Mouse (Mus musculus): ENCODE measurements around the gene Rab5a. TPM values are rescaled to one million over a fixed set of nuclear protein-coding genes. Genes with fewer than 3 reads are reported as not detected.

Gene Rab5a
- polyA plus RNA-seq, 1 experiment = 3.4 TPM

- H3K36me3 ChIP-seq (ENCODE audit: control insufficient read depth, insufficient read depth, low read length) = no peaks in the 10 kb centered on the region
These were observed 10.3 kb upstream of the Rab5a start for GRCm38 (mm10) chr17:53468697-53469096.

GRCm38 (mm10) chr17:53478066-53478857 lies 772 bp upstream of the Rab5a start:
- Histone ChIP-seq H3K27me3 (ENCODE audit: control insufficient read depth, insufficient read depth, low read length) (no peaks in the 10 kb centered on the region), H3K27ac (ENCODE audit: insufficient read depth, low read length) (peak overlapping the region; percentile 95), H3K36me3 (ENCODE audit: control insufficient read depth, insufficient read depth, low read length) (no peaks in the 10 kb centered on the region), H3K4me1 (ENCODE audit: control insufficient read depth, insufficient read depth, insufficient read length) (peaks cover 6% of the 10 kb centered on the region), H3K4me3 (ENCODE audit: extremely low read depth, insufficient read depth, insufficient read length) (peak overlapping the region; percentile 74)
- WGBS = 16% methylated on average over 15 of the region's 15 CpGs
- no peak for DNase-seq (ENCODE audit: low read depth in 1 of 2, low spot score in 2 of 2)
- TF ChIP-seq POLR2A (IDR thresholded peaks at IDR 0.05; ENCODE audit: low read depth, low read length) (no peak), CTCF (IDR thresholded peaks at IDR 0.05; ENCODE audit: extremely low read depth, insufficient read depth, insufficient read length, insufficient replicate concordance) (no peak)

More at GRCm38 (mm10) chr17:53468697-53469096, 10.3 kb upstream of the Rab5a start:
- no peak for DNase-seq (ENCODE audit: low read depth in 1 of 2, low spot score in 2 of 2)
- no peak for TF ChIP-seq POLR2A (IDR thresholded peaks at IDR 0.05; ENCODE audit: low read depth, low read length)
- no peak for TF ChIP-seq CTCF (IDR thresholded peaks at IDR 0.05; ENCODE audit: extremely low read depth, insufficient read depth, insufficient read length, insufficient replicate concordance)
- Histone ChIP-seq H3K27me3 (ENCODE audit: control insufficient read depth, insufficient read depth, low read length) (no peaks in the 10 kb centered on the region; the same call in 1 of the 2 replicates), H3K27ac (ENCODE audit: insufficient read depth, low read length) (no peak overlapping the region), H3K4me3 (ENCODE audit: extremely low read depth, insufficient read depth, insufficient read length) (no peak overlapping the region), H3K4me1 (ENCODE audit: control insufficient read depth, insufficient read depth, insufficient read length) (no peaks in the 10 kb centered on the region)

- WGBS = 1% methylated on average over 29 of the region's 33 CpGs
- Histone ChIP-seq H3K4me1 (ENCODE audit: control insufficient read depth, insufficient read depth, insufficient read length) (peaks cover 6% of the 10 kb centered on the region), H3K36me3 (ENCODE audit: control insufficient read depth, insufficient read depth, low read length) (peaks cover 2% of the 10 kb centered on the region; the same call in 1 of the 2 replicates), H3K27ac (ENCODE audit: insufficient read depth, low read length) (peak overlapping the region; percentile 93), H3K27me3 (ENCODE audit: control insufficient read depth, insufficient read depth, low read length) (no peaks in the 10 kb centered on the region), H3K4me3 (ENCODE audit: extremely low read depth, insufficient read depth, insufficient read length) (peak overlapping the region; percentile 74)
- DNase-seq (ENCODE audit: low read depth in 1 of 2, low spot score in 2 of 2) = peak in 1 of 2 experiments; percentile 35
- TF ChIP-seq CTCF (IDR thresholded peaks at IDR 0.05; ENCODE audit: extremely low read depth, insufficient read depth, insufficient read length, insufficient replicate concordance) (no peak), POLR2A (IDR thresholded peaks at IDR 0.05; ENCODE audit: low read depth, low read length) (no peak)
These were observed 589 bp downstream of the Rab5a start for GRCm38 (mm10) chr17:53479604-53480041.

- Histone ChIP-seq H3K36me3 (ENCODE audit: control insufficient read depth, insufficient read depth, low read length) (peaks cover 4% of the 10 kb centered on the region; the same call in 1 of the 2 replicates), H3K27me3 (ENCODE audit: control insufficient read depth, insufficient read depth, low read length) (no peaks in the 10 kb centered on the region), H3K4me3 (ENCODE audit: extremely low read depth, insufficient read depth, insufficient read length) (no peak overlapping the region), H3K4me1 (ENCODE audit: control insufficient read depth, insufficient read depth, insufficient read length) (peaks cover 6% of the 10 kb centered on the region), H3K27ac (ENCODE audit: insufficient read depth, low read length) (no peak overlapping the region)
- 54% methylated on average over 7 of the region's 7 CpGs for WGBS
- TF ChIP-seq CTCF (IDR thresholded peaks at IDR 0.05; ENCODE audit: extremely low read depth, insufficient read depth, insufficient read length, insufficient replicate concordance) = no peak
- TF ChIP-seq POLR2A (IDR thresholded peaks at IDR 0.05; ENCODE audit: low read depth, low read length) = no peak
- DNase-seq (ENCODE audit: low read depth in 1 of 2, low spot score in 2 of 2) = no peak
These were observed 1.4 kb downstream of the Rab5a start for GRCm38 (mm10) chr17:53480433-53480832.

GRCm38 (mm10) chr17:53488291-53489006 lies 9.4 kb downstream of the Rab5a start:
- H3K27ac ChIP-seq (ENCODE audit: insufficient read depth, low read length) = no peak overlapping the region
- TF ChIP-seq POLR2A (IDR thresholded peaks at IDR 0.05; ENCODE audit: low read depth, low read length) = no peak

GRCm38 (mm10) chr17:53489007-53489378 lies 10.0 kb downstream of the Rab5a start:
- 92% methylated on average over 1 of the region's 1 CpGs for WGBS
- no peak for DNase-seq (ENCODE audit: low read depth in 1 of 2, low spot score in 2 of 2)
- Histone ChIP-seq H3K4me3 (ENCODE audit: extremely low read depth, insufficient read depth, insufficient read length) (no peak overlapping the region), H3K4me1 (ENCODE audit: control insufficient read depth, insufficient read depth, insufficient read length) (no peaks in the 10 kb centered on the region; the same call in 1 of the 2 replicates), H3K27ac (ENCODE audit: insufficient read depth, low read length) (no peak overlapping the region), H3K27me3 (ENCODE audit: control insufficient read depth, insufficient read depth, low read length) (no peaks in the 10 kb centered on the region), H3K36me3 (ENCODE audit: control insufficient read depth, insufficient read depth, low read length) (peaks cover 11% of the 10 kb centered on the region; the same call in 1 of the 2 replicates)
- TF ChIP-seq POLR2A (IDR thresholded peaks at IDR 0.05; ENCODE audit: low read depth, low read length) (no peak), CTCF (IDR thresholded peaks at IDR 0.05; ENCODE audit: extremely low read depth, insufficient read depth, insufficient read length, insufficient replicate concordance) (no peak)

More at GRCm38 (mm10) chr17:53488291-53489006, 9.4 kb downstream of the Rab5a start:
- no peak for DNase-seq (ENCODE audit: low read depth in 1 of 2, low spot score in 2 of 2)
- no peak overlapping the region for H3K4me3 ChIP-seq (ENCODE audit: extremely low read depth, insufficient read depth, insufficient read length)
- H3K27me3 ChIP-seq (ENCODE audit: control insufficient read depth, insufficient read depth, low read length) = no peaks in the 10 kb centered on the region
- H3K4me1 ChIP-seq (ENCODE audit: control insufficient read depth, insufficient read depth, insufficient read length) = no peaks in the 10 kb centered on the region; the same call in 1 of the 2 replicates
- WGBS = 41% methylated on average over 4 of the region's 4 CpGs
- H3K36me3 ChIP-seq (ENCODE audit: control insufficient read depth, insufficient read depth, low read length) = peaks cover 11% of the 10 kb centered on the region; the same call in 1 of the 2 replicates

Measured in spleen, adult 2 months (tissue).